11 mouse cellular contexts compared by ENCODE assay signal in the genomic region with DNA sequence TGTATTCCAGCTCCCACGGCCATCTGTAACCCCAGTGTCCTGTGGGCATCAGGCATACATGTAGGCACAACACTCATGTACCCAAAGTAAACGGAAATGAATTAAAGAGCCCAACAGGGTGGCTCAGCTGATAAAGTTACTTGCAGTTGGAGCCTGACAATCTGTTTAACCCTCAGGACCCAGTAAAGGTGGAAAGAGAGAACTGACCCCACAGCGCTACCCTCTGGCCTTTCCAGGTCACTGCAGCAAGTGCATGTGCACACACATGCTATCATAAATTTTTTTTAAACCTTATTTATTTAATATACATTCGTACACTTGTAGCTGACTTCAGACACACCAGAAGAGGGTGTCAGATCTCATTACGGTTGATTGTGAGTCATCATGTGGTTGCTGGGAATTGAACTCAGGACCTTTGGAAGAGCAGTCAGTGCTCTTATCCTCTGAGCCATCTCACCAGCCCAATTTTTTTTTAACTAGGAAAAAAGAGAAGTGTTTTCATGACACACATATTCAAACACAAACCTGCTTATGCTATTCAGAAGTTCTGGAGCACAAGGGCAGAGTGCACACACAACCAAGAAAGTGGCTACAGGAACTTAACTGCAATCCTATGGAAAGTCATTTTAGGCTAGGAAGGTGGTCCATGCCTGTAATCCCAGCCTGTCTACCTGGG. TPM values are rescaled to one million over a fixed set of nuclear protein-coding genes. Genes with fewer than 3 reads are reported as not detected.
DNase-seq lines count a peak whose midpoint lies in the region; ATAC-seq and TF ChIP-seq lines count a peak whose summit lies in the region.
"Had no signal": no experiment of that assay in that cellular context is flagged by ENCODE, and none has a peak within 500 bp of the region (broad histone marks: within the 10 kb centered on the region; RNA-seq: fewer than 3 reads in every experiment).

No protein-coding gene starts in this region.

- no peak for TF ChIP-seq POLR2A in ES-Bruce4 (IDR thresholded peaks at IDR 0.05; ENCODE audit: insufficient read depth, low read length)

- no peaks in the 10 kb centered on the region for H3K27me3 ChIP-seq in limb, embryonic 11.5 days (ENCODE audit: control insufficient read depth, insufficient read depth, low read length)
- no peaks in the 10 kb centered on the region for H3K27me3 ChIP-seq in limb, embryonic 10.5 days (ENCODE audit: low read depth, poor library complexity, severe bottlenecking)
- no peaks in the 10 kb centered on the region for H3K27me3 ChIP-seq in ES-Bruce4 (ENCODE audit: control insufficient read depth, insufficient read depth, low read length, poor library complexity, severe bottlenecking)
- H3K27me3 ChIP-seq: liver, embryonic 13.5 days had no signal

- peak; percentile 63 for TF ChIP-seq CTCF in ES-Bruce4 (IDR thresholded peaks at IDR 0.05; ENCODE audit: low read depth, low read length)

- no peak overlapping the region for H3K4me2 ChIP-seq in limb, embryonic 11.5 days (ENCODE audit: low read depth, severe bottlenecking)
- H3K4me2 ChIP-seq: liver, embryonic 13.5 days had no signal

- no peaks in the 10 kb centered on the region for H3K4me1 ChIP-seq in limb, embryonic 11.5 days (ENCODE audit: control insufficient read depth, insufficient read depth, low read length)
- no peaks in the 10 kb centered on the region for H3K4me1 ChIP-seq in limb, embryonic 10.5 days
- H3K4me1 ChIP-seq in ES-Bruce4 (ENCODE audit: control insufficient read depth, insufficient read depth, low read length) = no peaks in the 10 kb centered on the region

- H3K9me3 ChIP-seq in limb, embryonic 11.5 days (ENCODE audit: control insufficient read depth, low read length) = no peaks in the 10 kb centered on the region
- no peaks in the 10 kb centered on the region for H3K9me3 ChIP-seq in limb, embryonic 10.5 days (replicated peaks)
- H3K9me3 ChIP-seq in ES-Bruce4 (replicated peaks; ENCODE audit: control insufficient read depth, insufficient read depth, low read length, poor library complexity, severe bottlenecking) = no peaks in the 10 kb centered on the region
- H3K9me3 ChIP-seq: liver, embryonic 13.5 days had no signal

- TF ChIP-seq EP300 in ES-Bruce4 (IDR thresholded peaks at IDR 0.05; ENCODE audit: insufficient read depth, low read depth, low read length) = no peak

- H3K27ac ChIP-seq in limb, embryonic 11.5 days (replicated peaks; ENCODE audit: low read depth, low read length) = no peak overlapping the region
- H3K27ac ChIP-seq in limb, embryonic 10.5 days = no peak overlapping the region
- H3K27ac ChIP-seq in ES-Bruce4 (ENCODE audit: insufficient read depth, low read length) = no peak overlapping the region
- H3K27ac ChIP-seq in macrophage = 0 out of 2 replicates have a peak overlapping the region, but pooled peaks have one; percentile 7
- H3K27ac ChIP-seq: liver, embryonic 13.5 days had no signal

- DNase-seq in adrenal gland, postnatal 14 days = peak; percentile 44
- DNase-seq in adrenal gland, postnatal 25 days = no peak
- peak; percentile 24 for DNase-seq in limb, embryonic 11.5 days (ENCODE audit: low spot score)
- DNase-seq in limb, embryonic 10.5 days (ENCODE audit: low spot score) = no peak
- no peak for DNase-seq in cerebellum, postnatal 25 days
- DNase-seq: heart, postnatal 10 days; kidney, postnatal 25 days; liver, embryonic 13.5 days had no signal

- WGBS in limb, embryonic 11.5 days = 88% methylated on average over 5 of the region's 5 CpGs
- 87% methylated on average over 5 of the region's 5 CpGs for WGBS in limb, embryonic 10.5 days
- 84% methylated on average over 5 of the region's 5 CpGs for WGBS in macrophage (ENCODE audit: missing documents)

- ATAC-seq in limb, embryonic 11.5 days (ENCODE audit: insufficient number of reproducible peaks, low FRiP score, low TSS enrichment, low read depth) = no peak
- ATAC-seq in monocyte, adult 5-6 weeks (replicated peaks; ENCODE audit: insufficient number of reproducible peaks, low FRiP score, low TSS enrichment, poor library complexity, severe bottlenecking) = no peak

- H3K4me3 ChIP-seq in limb, embryonic 11.5 days (ENCODE audit: low read depth, low read length) = no peak overlapping the region
- H3K4me3 ChIP-seq in limb, embryonic 10.5 days = no peak overlapping the region
- H3K4me3 ChIP-seq in ES-Bruce4 (ENCODE audit: low read depth, low read length) (no peak overlapping the region), macrophage (ENCODE audit: inconsistent target) (no peak overlapping the region)
- H3K4me3 ChIP-seq: liver, embryonic 13.5 days had no signal

- no peak overlapping the region for H3K9ac ChIP-seq in limb, embryonic 11.5 days (ENCODE audit: low read length)
- no peak overlapping the region for H3K9ac ChIP-seq in ES-Bruce4 (ENCODE audit: low read depth, poor library complexity, severe bottlenecking)
- H3K9ac ChIP-seq: liver, embryonic 13.5 days had no signal

- peaks cover 8% of the 10 kb centered on the region; the same call in 1 of the 2 replicates for H3K36me3 ChIP-seq in limb, embryonic 11.5 days (ENCODE audit: control insufficient read depth, insufficient read depth, low read length)
- peaks cover 95% of the 10 kb centered on the region for H3K36me3 ChIP-seq in limb, embryonic 10.5 days
- no peaks in the 10 kb centered on the region for H3K36me3 ChIP-seq in ES-Bruce4 (ENCODE audit: control insufficient read depth, insufficient read depth, low read length, poor library complexity, severe bottlenecking)
- H3K36me3 ChIP-seq in macrophage (ENCODE audit: inconsistent target) = peaks cover 65% of the 10 kb centered on the region

- H3K79me2 ChIP-seq in macrophage (ENCODE audit: inconsistent target) = no peaks in the 10 kb centered on the region

RNA-seq across cellular contexts. Expression of a gene that starts 42.7 kb away (rescaled TPM):
- 54.4 and 57.4 TPM in 2 replicates for total RNA-seq in adrenal gland, postnatal 14 days (2021)
- 70.7 and 78.1 TPM in 2 replicates for total RNA-seq in adrenal gland, postnatal 25 days (2021)
- polyA plus RNA-seq in limb, embryonic 11.5 days (2014; fragmentation: Nextera tagmentation; extraction: Ambion mirVana) = 44.5 and 55.0 TPM in 2 replicates
- polyA plus RNA-seq in limb, embryonic 10.5 days (2016; fragmentation: Nextera tagmentation; extraction: Ambion mirVana) = 42.5 and 43.0 TPM in 2 replicates
- polyA plus RNA-seq in ES-Bruce4 (2011; ENCODE audit: insufficient read depth, insufficient read length, low read depth, missing spikeins) (55.8 and 60.3 TPM in 2 replicates), macrophage (2018) (34.5 to 58.1 TPM (median 47.7 TPM) in 3 replicates)
- 100 to 1,000 TPM in 8 of 26 experiments, 10 to 100 TPM in 18; 62.1 to 136 (median 89.0) TPM for total RNA-seq in macrophage (2018; cell fraction: chromatin; rRNA removed)
- total RNA-seq in macrophage (2018; cell fraction: cytosol; rRNA removed) = 10 to 100 TPM; 37.9 to 73.6 (median 48.1) TPM
- total RNA-seq in macrophage (2018; cell fraction: nucleus; rRNA removed) = 10 to 100 TPM; 33.7 to 65.5 (median 47.2) TPM
- 49.1 to 81.7 TPM (median 57.2 TPM) in 3 replicates for total RNA-seq in monocyte, adult 5-6 weeks (2017)

Comparison
In these comparisons a context has a peak if more than half of its experiments do, and no peak if none do; other contexts are left out.
1. DNase-seq: peak in adrenal gland, postnatal 14 days (single experiment) and limb, embryonic 11.5 days (single experiment); none in adrenal gland, postnatal 25 days (single experiment), limb, embryonic 10.5 days (single experiment) and cerebellum, postnatal 25 days (0 of 2).